Mouse (Mus musculus): ENCODE measurements around the gene Tufm.
"Not testable (repeated sequence)": the region's sequence is repeated elsewhere in the genome, so short reads cannot be mapped to it uniquely, and the experiment has no call there.

Gene Tufm

DNA sequence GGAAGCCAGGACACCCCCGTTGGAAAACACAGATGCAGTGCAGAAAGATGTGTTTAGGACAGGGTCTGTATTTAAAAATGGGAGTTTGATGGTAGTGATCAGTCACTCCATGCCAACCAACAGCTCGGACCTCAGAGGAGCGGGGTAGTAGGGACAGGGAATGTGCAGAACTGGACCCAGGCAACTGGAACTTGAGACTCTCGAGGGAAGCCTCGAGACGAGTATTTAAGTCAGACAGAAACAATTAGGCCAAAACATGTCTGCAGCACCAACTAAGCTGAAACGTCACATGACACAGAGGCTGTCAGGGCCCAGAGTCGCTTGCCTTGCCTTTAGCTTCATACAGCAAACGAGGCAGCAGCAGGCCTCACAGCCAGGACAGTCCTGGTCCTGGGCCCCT is 21.0 kb upstream of the Tufm start:
- DNase-seq: no peak

- DNase-seq: no peak
Measured at GRCm38 (mm10) chr7:126466707-126467106, 20.5 kb upstream of the Tufm start.

DNA sequence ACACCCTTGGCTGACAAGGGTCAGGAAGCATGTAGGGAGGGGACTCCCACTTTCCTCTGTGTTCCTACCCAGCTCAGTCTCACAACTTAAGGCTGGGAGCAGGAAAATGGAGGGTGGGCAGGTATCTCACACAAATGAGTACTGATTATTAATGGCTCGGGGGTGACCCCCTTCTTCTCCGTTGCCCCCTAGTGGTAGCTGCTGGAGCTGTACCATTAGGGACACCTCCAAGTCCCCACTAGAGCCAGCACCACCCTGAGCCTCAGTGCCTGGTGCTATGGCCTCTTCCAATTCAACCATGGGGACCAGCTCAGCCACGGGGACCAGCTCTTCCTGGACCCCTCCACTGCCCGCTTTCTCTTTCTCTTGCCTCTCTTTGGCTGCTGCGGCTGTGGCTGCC is 19.9 kb upstream of the Tufm start:
- DNase-seq: peak; percentile 94

- peak; percentile 91 for DNase-seq
Measured at GRCm38 (mm10) chr7:126467834-126468627, 19.1 kb upstream of the Tufm start.

DNA sequence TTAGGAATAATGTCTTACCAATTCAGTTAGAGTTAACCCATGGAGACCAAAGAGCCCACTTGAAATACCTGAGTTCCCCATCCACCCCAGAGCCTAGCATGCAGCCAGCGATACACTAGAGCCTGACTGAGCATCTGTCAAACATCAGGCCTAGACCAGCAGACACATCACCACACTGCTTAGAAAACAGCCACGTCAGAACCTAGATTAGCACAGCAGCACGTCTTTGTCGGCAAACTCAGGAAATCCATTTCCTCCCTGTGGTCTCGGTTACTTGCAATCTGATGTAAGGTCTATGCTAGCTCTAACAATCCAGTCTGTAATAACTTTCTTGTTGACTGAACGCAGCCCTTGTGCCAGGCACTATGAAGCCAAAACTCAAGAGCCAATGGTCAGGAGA is 17.1 kb upstream of the Tufm start:
- DNase-seq: no peak

DNA sequence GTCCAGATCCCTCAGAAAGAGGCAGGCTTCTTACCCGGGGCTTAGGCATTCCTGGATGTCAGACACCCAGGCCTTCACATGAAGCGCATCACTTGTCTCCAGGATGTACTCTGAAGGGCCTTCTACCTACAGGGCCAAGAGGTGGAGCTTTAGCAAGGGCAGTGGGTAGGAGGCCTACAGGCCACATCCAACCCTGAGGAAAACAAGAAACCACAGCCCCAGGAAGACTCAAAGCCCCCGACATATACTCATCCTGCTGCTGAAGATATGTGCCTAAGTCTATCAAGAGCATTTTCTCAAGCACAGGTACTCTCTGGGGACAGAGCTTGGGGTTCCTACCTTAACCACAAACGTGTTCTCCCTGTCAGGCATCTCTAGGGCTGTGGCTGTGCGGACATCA is 15.8 kb upstream of the Tufm start:
- no peak for DNase-seq

DNA sequence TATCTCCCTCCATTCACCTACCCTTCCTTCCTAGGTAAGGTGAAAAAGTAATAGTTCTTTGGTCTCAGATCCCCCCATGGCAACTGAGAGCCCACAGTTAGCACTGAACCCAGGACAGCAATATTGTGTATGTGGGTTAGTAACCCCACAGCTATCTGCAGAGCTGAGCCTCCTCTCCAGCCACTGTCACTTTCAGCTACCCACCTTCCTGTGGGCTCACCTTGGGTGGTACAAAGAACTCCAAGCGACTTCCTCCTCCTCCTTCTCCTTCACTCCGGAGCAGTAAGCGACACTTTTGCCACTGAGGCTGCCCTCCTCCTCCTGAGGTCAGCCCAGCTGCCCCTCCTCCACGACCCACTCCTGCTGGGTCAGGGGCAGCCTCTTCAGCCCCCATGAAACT is 15.3 kb upstream of the Tufm start:
- DNase-seq: no peak

GRCm38 (mm10) chr7:126472306-126472705 is 14.9 kb upstream of the Tufm start:
- DNase-seq: no peak

DNA sequence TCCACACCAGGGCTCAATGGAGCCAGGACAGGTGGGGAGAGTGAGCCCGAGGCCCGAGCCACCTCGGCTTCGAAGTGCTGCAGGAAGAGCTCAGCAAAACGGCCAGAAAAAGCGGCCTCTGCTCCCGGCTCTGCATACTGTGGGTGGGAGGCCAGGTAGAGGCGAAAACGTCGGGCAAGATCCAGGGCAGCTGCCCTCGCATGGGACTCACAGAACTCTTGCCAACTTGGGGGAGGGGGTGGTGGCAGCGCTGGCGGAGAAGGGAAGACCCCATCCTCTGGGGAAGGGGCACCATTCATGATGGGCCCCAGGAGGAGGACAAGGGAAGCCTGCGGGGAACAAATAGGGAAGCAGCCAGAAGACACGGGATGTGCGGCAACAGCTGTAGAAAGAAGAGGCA is 14.4 kb upstream of the Tufm start:
- DNase-seq: peak; percentile 92

- DNase-seq: peak; percentile 90
Measured at GRCm38 (mm10) chr7:126473470-126474086, 13.6 kb upstream of the Tufm start.

- no peak for DNase-seq
Measured at GRCm38 (mm10) chr7:126474486-126474955, 12.6 kb upstream of the Tufm start.

DNA sequence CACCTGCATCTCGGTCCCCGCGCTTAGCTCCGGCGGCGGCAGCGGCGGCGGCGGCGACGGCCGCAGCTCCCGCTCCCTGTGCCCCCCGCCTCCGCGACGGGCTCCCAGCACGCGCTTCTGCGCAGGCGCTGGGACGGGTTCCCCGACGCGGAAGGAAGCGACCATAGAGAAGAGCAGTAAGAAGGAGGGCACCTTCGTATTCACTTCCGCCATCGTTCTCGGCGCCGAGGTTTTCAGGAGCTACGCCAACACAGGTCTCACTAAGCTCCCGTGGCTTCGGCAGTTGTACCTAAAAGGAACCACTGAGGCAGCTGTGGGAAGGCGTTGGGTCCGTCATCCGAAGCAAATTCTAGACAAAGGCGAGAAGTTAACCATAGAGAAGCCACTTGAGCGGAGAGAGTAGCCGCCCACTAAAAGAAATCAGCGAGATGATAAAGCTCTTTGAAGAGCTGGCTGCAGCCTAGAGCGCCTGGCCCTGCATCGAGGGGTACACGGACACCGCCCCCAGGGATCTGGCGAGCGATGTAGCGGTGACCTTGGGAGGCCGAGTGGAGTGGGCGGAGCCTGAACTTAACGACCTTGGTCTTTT is 12.1 kb upstream of the Tufm start, which contains the start of gene Sh2b1:
Gene Sh2b1 (minus strand): TSS at position 432 of the 589 bp plus-strand sequence.
- DNase-seq: peak; percentile 99

- DNase-seq: no peak
Measured at GRCm38 (mm10) chr7:126481699-126482098, 5.5 kb upstream of the Tufm start.

- DNase-seq: peak; percentile 98
Measured at GRCm38 (mm10) chr7:126482392-126482871, 4.7 kb upstream of the Tufm start.

DNA sequence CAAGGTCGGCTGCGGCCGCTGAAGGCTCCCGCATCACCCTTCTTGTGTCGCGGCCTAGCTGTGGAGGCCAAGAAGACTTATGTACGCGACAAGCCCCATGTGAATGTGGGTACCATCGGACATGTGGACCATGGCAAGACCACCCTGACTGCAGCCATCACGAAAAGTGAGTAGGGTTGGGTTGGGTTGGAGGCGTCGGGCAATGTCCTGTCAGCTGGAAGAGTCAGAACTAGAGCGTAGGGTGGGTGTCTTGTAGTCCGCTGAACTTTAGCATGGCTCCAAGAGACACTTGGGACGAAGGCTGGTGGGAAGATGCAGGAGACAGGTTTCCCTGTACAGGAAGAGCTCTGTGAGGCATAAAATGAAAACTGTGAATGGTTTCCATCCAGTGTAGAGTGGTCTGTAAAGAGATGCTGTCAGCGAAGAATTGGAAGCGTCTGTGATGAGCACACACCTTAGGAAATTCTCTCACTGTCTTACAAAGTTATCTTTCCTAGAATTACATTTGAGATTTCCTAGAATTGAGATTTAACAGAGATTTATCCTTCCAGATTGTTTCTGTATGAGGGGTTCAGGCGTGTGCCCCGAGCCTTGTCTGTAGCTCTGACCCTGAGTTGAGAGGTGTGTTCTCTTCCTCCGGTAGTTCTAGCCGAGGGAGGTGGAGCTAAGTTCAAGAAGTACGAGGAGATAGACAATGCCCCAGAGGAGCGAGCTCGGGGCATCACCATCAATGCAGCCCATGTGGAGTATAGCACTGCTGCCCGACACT is 640 bp downstream of the Tufm start:
- not testable (repeated sequence) for DNase-seq

GRCm38 (mm10) chr7:126491005-126491404 is 3.8 kb downstream of the Tufm start:
- DNase-seq: no peak

- no peak for DNase-seq
Measured at GRCm38 (mm10) chr7:126491973-126492372, 4.8 kb downstream of the Tufm start.

DNA sequence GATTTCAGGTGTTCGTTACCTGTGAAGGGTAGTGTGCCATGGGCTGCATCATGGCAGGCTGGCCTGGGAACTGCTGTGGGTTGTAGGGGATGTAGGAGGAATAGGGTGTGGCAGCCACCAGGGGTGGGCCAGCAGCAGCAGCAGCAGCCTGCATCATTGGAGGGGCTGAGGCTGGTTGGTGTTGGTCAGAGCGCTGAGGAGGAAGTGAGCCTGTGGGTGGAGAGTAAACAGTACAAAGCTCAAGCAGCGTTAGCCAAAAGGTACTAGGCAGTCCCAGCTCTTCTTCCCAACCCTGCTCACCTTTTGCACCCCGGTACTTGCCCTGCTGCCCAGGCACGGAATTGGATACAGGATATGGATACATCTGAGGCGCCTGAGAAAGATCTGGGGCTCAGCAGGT is 7.0 kb downstream of the Tufm start:
- no peak for DNase-seq

DNA sequence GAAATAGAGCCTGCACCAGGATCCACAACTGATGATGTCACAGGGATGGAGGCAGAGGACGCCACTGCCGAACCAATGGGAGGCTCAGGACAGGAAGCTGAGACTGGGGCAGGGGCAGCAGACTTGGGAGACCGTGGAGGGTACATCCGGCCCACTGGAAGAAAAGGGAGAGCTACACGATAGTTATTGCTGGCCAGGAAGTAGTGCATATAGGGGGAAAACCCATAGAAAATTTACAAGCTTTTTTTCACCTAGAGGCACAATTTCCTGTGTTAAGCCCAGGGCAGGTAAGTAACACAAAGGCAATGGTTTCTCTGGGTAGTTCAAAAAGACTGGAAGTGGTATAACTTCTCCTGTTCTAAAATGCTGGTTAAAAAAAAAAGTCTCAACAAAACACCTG is 9.3 kb downstream of the Tufm start:
- DNase-seq: no peak

DNA sequence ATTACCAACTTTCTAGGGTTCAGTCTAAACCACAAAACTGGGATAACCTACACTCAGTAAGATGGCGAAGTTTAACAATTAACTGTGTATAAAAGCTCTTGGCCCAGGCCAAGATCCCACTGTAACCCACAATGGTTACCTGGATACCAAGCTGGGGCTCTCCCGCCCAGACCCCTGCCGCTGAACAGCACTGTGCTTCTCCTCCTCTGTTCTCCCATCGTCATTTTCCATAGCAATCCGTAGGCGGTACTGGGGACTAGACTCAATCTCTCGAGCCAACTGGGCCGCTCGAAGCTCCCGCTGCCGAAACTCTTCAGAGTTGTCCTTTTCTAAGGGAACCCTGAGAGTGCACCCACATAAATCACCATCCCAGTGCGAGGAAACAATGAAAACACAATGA is 10.8 kb downstream of the Tufm start:
- peak; percentile 68 for DNase-seq

DNA sequence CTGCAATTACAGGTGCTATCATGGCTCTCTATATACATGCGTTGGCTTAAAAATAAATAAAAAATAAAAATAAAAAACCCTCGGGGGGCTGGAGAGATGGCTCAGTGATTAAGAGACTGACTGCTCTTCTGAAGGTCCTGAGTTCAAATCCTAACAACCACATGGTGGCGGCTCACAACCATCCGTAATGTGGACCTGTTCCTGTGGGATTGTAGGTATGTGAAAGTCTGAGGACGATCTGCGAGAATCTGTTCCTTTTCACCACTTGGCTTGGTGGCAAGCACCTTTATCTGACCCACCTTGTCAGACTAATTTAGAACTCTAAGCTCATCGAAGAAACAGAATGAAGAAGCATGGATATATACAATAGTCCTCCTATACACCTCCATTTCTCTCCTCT is 12.3 kb downstream of the Tufm start:
- DNase-seq: peak; percentile 58

- DNase-seq: no peak
Measured at GRCm38 (mm10) chr7:126501684-126502022, 14.5 kb downstream of the Tufm start.
